Mouse (Mus musculus): ENCODE measurements around the gene Large2. TPM values are rescaled to one million over a fixed set of nuclear protein-coding genes. Genes with fewer than 3 reads are reported as not detected.

Gene Large2
- polyA plus RNA-seq, 1 experiment from 2014 or later: 18.7 TPM

- Histone ChIP-seq H3K27me3 (peaks cover 35% of the 10 kb centered on the region), H3K4me2 (peak overlapping the region; percentile 60), H3K36me3 (no peaks in the 10 kb centered on the region), H3K4me1 (peaks cover 44% of the 10 kb centered on the region), H3K4me3 (peak overlapping the region; percentile 44), H3K27ac (peak overlapping the region; percentile 95), H3K9me3 (no peaks in the 10 kb centered on the region), H3K9ac (peak overlapping the region; percentile 36)
- ATAC-seq (ENCODE audit: borderline replicate concordance, extremely low read depth, low FRiP score, low TSS enrichment): no peak
- 6% methylated on average over 18 of the region's 19 CpGs for WGBS
Measured at GRCm38 (mm10) chr2:92370375-92370774, 4.3 kb downstream of the Large2 start.

- Histone ChIP-seq H3K4me2 (no peak overlapping the region), H3K27me3 (peaks cover 35% of the 10 kb centered on the region), H3K36me3 (peaks cover 7% of the 10 kb centered on the region; the same call in 1 of the 2 replicates), H3K27ac (no peak overlapping the region), H3K4me3 (no peak overlapping the region), H3K4me1 (peaks cover 26% of the 10 kb centered on the region), H3K9me3 (no peaks in the 10 kb centered on the region), H3K9ac (no peak overlapping the region)
- no peak for ATAC-seq (ENCODE audit: borderline replicate concordance, extremely low read depth, low FRiP score, low TSS enrichment)
- WGBS: 23% methylated on average over 20 of the region's 20 CpGs
Measured at GRCm38 (mm10) chr2:92367383-92368029, 7.2 kb downstream of the Large2 start.

DNA sequence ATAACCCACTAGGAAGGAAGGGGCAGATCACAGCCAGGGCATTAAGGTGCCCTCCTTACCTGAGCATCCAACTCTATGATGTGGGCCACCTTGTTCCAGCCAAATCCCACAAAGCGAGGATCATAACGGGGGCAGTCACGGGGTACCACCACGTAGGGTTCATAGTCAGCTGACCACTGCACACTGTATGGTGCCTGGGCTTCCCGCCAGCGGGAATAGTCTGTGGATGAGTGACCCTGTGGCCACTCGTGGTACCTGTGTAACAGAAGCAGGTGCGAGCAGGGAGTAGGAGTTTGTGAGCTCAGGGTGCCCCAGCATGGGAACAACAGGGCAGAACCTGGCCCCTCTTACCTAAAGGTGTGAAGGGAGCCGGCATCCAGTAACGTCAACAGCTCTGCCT, 9.1 kb downstream of the Large2 start:
- H3K4me3 ChIP-seq: no peak overlapping the region
- ATAC-seq (ENCODE audit: borderline replicate concordance, extremely low read depth, low FRiP score, low TSS enrichment): no peak
- WGBS: 85% methylated on average over 10 of the region's 10 CpGs
- peaks cover 10% of the 10 kb centered on the region for H3K4me1 ChIP-seq
- no peak overlapping the region for H3K4me2 ChIP-seq
- H3K27ac ChIP-seq: no peak overlapping the region
- H3K36me3 ChIP-seq: peaks cover 17% of the 10 kb centered on the region; the same call in 1 of the 2 replicates
- peaks cover 18% of the 10 kb centered on the region for H3K27me3 ChIP-seq
- no peaks in the 10 kb centered on the region for H3K9me3 ChIP-seq
- no peak overlapping the region for H3K9ac ChIP-seq

GRCm38 (mm10) chr2:92364086-92364485, 10.6 kb downstream of the Large2 start:
- peaks cover 3% of the 10 kb centered on the region; the same call in 1 of the 2 replicates for H3K4me1 ChIP-seq
- peaks cover 3% of the 10 kb centered on the region; the same call in 1 of the 2 replicates for H3K27me3 ChIP-seq
- no peaks in the 10 kb centered on the region for H3K9me3 ChIP-seq
- no peak for ATAC-seq (ENCODE audit: borderline replicate concordance, extremely low read depth, low FRiP score, low TSS enrichment)
- WGBS: 88% methylated on average over 4 of the region's 4 CpGs
- H3K27ac ChIP-seq: no peak overlapping the region
- H3K4me2 ChIP-seq: no peak overlapping the region
- H3K9ac ChIP-seq: no peak overlapping the region
- peaks cover 32% of the 10 kb centered on the region for H3K36me3 ChIP-seq
- no peak overlapping the region for H3K4me3 ChIP-seq

GRCm38 (mm10) chr2:92362571-92363228, 12.0 kb downstream of the Large2 start:
- Histone ChIP-seq H3K36me3 (peaks cover 45% of the 10 kb centered on the region), H3K4me3 (no peak overlapping the region), H3K27me3 (no peaks in the 10 kb centered on the region), H3K4me2 (no peak overlapping the region), H3K27ac (no peak overlapping the region), H3K9ac (no peak overlapping the region), H3K9me3 (no peaks in the 10 kb centered on the region), H3K4me1 (peaks cover 3% of the 10 kb centered on the region; the same call in 1 of the 2 replicates)
- ATAC-seq (ENCODE audit: borderline replicate concordance, extremely low read depth, low FRiP score, low TSS enrichment): no peak
- WGBS: 87% methylated on average over 6 of the region's 6 CpGs

DNA sequence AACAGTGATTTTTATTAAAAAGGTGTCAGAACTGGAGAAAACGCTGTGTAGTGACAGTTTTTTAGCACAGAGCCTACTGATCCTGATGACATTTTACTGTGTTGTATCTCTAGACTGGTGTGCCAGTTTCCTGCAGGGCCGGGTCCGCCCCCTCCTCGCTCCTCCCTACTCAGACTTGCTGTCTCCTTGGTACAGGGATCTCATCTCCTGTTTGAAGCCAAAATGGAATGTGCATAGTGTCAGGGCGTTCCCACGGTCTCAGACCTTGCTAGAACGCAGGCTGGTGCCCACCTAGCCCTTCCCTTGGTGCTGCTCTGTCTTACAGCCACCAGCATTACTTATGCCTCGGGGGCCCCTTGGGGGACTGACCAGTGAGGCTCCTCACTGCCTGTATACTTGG, 12.9 kb downstream of the Large2 start:
- Histone ChIP-seq H3K4me1 (peaks cover 3% of the 10 kb centered on the region; the same call in 1 of the 2 replicates), H3K9ac (no peak overlapping the region), H3K4me3 (no peak overlapping the region), H3K4me2 (no peak overlapping the region), H3K27ac (no peak overlapping the region), H3K36me3 (peaks cover 53% of the 10 kb centered on the region), H3K9me3 (no peaks in the 10 kb centered on the region), H3K27me3 (no peaks in the 10 kb centered on the region)
- no peak for ATAC-seq (ENCODE audit: borderline replicate concordance, extremely low read depth, low FRiP score, low TSS enrichment)
- 84% methylated on average over 8 of the region's 8 CpGs for WGBS

DNA sequence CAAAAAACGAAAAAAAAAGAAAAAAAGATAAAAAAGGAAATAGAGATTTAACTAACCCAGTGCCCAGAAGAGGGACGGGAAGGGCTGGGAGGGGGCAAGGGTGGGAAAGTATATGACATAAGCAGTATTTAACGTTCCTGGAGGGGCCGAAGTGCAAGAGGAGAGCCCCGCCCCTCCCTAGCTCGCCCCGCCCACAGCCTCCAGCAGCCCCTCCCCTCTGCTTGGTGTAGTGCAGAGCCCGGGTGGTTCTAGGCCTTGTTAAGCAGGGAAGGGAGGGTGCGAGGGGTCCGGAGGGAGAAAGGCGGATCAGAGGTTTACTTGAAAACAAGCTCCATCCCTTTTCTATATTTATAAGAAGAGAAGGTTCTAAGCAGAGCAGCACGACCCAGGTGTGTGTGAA, 13.8 kb downstream of the Large2 start:
- Histone ChIP-seq H3K27me3 (no peaks in the 10 kb centered on the region), H3K9ac (no peak overlapping the region), H3K27ac (no peak overlapping the region), H3K4me2 (no peak overlapping the region), H3K4me3 (no peak overlapping the region), H3K36me3 (peaks cover 56% of the 10 kb centered on the region), H3K9me3 (no peaks in the 10 kb centered on the region), H3K4me1 (peaks cover 3% of the 10 kb centered on the region; the same call in 1 of the 2 replicates)
- no peak for ATAC-seq (ENCODE audit: borderline replicate concordance, extremely low read depth, low FRiP score, low TSS enrichment)
- 30% methylated on average over 12 of the region's 12 CpGs for WGBS

DNA sequence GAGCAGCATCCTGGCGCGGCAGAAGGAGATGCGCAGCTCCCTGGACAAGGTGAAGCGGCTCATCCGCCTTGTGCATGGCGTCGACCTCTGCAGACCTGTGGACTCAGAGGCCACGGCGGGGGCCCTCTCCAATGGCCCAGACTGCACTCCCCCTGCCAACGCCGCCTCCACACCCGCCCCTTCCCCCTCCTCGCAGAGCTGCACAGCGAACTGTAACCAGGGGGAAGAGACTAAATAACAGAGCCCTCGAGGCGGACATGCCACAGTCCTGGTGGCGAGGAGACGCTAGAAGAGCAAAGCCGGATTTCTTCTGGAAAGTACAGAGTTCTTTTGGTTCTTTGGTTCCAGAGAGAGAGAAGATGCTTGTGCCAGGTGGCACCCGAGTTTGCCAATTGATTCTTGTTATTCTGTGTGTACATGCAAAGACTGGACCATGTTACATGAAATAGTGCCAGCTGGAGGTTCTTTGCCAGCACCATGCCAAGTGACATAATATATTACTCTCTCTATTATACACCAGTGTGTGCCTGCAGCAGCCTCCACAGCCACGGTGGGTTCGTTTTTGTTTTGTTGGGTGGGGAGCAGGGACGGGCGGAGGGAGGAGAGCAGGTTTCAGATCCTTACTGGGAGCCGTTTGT, 14.4 kb downstream of the Large2 start:
- no peak for ATAC-seq (ENCODE audit: borderline replicate concordance, extremely low read depth, low FRiP score, low TSS enrichment)
- Histone ChIP-seq H3K27me3 (no peaks in the 10 kb centered on the region), H3K36me3 (peaks cover 56% of the 10 kb centered on the region), H3K4me1 (peaks cover 3% of the 10 kb centered on the region; the same call in 1 of the 2 replicates), H3K9ac (no peak overlapping the region), H3K4me3 (no peak overlapping the region), H3K4me2 (no peak overlapping the region), H3K27ac (no peak overlapping the region), H3K9me3 (no peaks in the 10 kb centered on the region)
- WGBS: 72% methylated on average over 25 of the region's 25 CpGs

GRCm38 (mm10) chr2:92359301-92359700, 15.4 kb downstream of the Large2 start:
- Histone ChIP-seq H3K4me3 (no peak overlapping the region), H3K4me1 (peaks cover 3% of the 10 kb centered on the region; the same call in 1 of the 2 replicates), H3K27ac (no peak overlapping the region), H3K9me3 (no peaks in the 10 kb centered on the region), H3K27me3 (no peaks in the 10 kb centered on the region), H3K9ac (no peak overlapping the region), H3K4me2 (no peak overlapping the region), H3K36me3 (peaks cover 56% of the 10 kb centered on the region)
- 64% methylated on average over 2 of the region's 2 CpGs for WGBS
- no peak for ATAC-seq (ENCODE audit: borderline replicate concordance, extremely low read depth, low FRiP score, low TSS enrichment)

GRCm38 (mm10) chr2:92354224-92354623, 20.4 kb downstream of the Large2 start:
- no peak overlapping the region for H3K4me2 ChIP-seq
- no peak overlapping the region for H3K4me3 ChIP-seq
- H3K9ac ChIP-seq: no peak overlapping the region
- H3K27ac ChIP-seq: no peak overlapping the region
- no peaks in the 10 kb centered on the region for H3K4me1 ChIP-seq
- WGBS: 48% methylated on average over 6 of the region's 6 CpGs
- H3K9me3 ChIP-seq: no peaks in the 10 kb centered on the region
- peaks cover 56% of the 10 kb centered on the region for H3K36me3 ChIP-seq
- no peak for ATAC-seq (ENCODE audit: borderline replicate concordance, extremely low read depth, low FRiP score, low TSS enrichment)
- no peaks in the 10 kb centered on the region for H3K27me3 ChIP-seq

GRCm38 (mm10) chr2:92353402-92353801, 21.3 kb downstream of the Large2 start:
- Histone ChIP-seq H3K4me2 (no peak overlapping the region), H3K9ac (no peak overlapping the region), H3K36me3 (peaks cover 56% of the 10 kb centered on the region), H3K4me1 (no peaks in the 10 kb centered on the region), H3K27me3 (no peaks in the 10 kb centered on the region), H3K4me3 (no peak overlapping the region), H3K9me3 (no peaks in the 10 kb centered on the region), H3K27ac (no peak overlapping the region)
- no peak for ATAC-seq (ENCODE audit: borderline replicate concordance, extremely low read depth, low FRiP score, low TSS enrichment)
- 73% methylated on average over 5 of the region's 5 CpGs for WGBS

GRCm38 (mm10) chr2:92350686-92351085, 24.0 kb downstream of the Large2 start:
- no peak overlapping the region for H3K9ac ChIP-seq
- peaks cover 49% of the 10 kb centered on the region for H3K36me3 ChIP-seq
- no peaks in the 10 kb centered on the region for H3K27me3 ChIP-seq
- no peak overlapping the region for H3K27ac ChIP-seq
- no peaks in the 10 kb centered on the region for H3K9me3 ChIP-seq
- H3K4me3 ChIP-seq: no peak overlapping the region
- 56% methylated on average over 5 of the region's 5 CpGs for WGBS
- H3K4me2 ChIP-seq: no peak overlapping the region
- ATAC-seq (ENCODE audit: borderline replicate concordance, extremely low read depth, low FRiP score, low TSS enrichment): no peak
- H3K4me1 ChIP-seq: no peaks in the 10 kb centered on the region

All from lung, embryonic 15.5 days (tissue).